Mouse (Mus musculus): ENCODE results near the gene Hkdc1.

DNA sequence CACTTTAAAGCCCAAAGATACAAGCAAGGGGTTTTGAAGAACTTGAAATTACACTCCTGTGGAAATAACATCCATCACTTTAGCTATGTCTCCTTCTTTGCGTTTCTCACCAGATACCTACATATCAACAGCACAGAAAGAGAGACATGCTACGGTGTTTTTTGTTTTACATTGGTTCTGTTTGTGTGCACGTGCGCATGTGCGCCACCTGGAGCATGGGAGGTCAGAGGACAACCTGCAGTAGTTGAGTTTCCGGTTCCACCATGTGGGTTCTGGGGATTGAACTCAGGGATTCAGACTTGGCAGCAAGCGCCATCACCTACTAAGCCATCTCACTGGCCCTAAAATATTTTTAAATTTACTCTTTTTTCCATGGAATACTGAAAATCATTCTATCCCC lies 63.5 kb downstream of the Hkdc1 start:
- TF ChIP-seq POLR2A (IDR thresholded peaks at IDR 0.05; ENCODE audit: insufficient read depth, low read depth, low read length) = no peak
- TF ChIP-seq CTCF (IDR thresholded peaks at IDR 0.05) = peak; percentile 48

Data from heart, adult 2 months (tissue).